Mouse (Mus musculus) liver, embryonic 11.5 days (tissue): ENCODE data around the gene Rrp9. TPM values are rescaled to one million over a fixed set of nuclear protein-coding genes. Genes with fewer than 3 reads are reported as not detected.
A peak's percentile ranks its signal among the peaks of the same experiment; 100 is the strongest.

Experiments
- ATAC-seq: fragments of 200-750 bp; cut with Nextera tagmentation; replicated peaks from 2 replicates; pipeline ENCODE4 v1.8.0; 2017; ENCODE audit warnings: moderate number of reproducible peaks, mild to moderate bottlenecking, moderate TSS enrichment, moderate library complexity; ENCODE audit not compliant: low FRiP score
- DNase-seq: peaks from one replicate; pipeline ENCODE4 v3.0.0-alpha.2; 2017; ENCODE audit warnings: low spot score
- H3K27ac ChIP-seq: fragments of 300-500 bp; sonication (generic); 2 replicates; pipeline ENCODE4 v1.5.1; 2014; ENCODE audit warnings: mild to moderate bottlenecking, low read depth, low read length, control low read depth
- H3K27me3 ChIP-seq: fragments of 300-500 bp; sonication (generic); replicated peaks from 2 replicates; pipeline ENCODE4 v1.6.1; 2014; ENCODE audit warnings: low read length, mixed read lengths; ENCODE audit not compliant: control insufficient read depth, insufficient read depth
- H3K36me3 ChIP-seq: fragments of 300-500 bp; sonication (generic); 2 replicates; pipeline ENCODE4 v1.6.1; 2014; ENCODE audit warnings: mild to moderate bottlenecking, low read length, moderate library complexity, mixed read lengths; ENCODE audit not compliant: control insufficient read depth, insufficient read depth
- H3K4me1 ChIP-seq: fragments of 300-500 bp; sonication (generic); replicated peaks from 2 replicates; pipeline ENCODE4 v1.6.1; 2014; ENCODE audit warnings: low read length, mixed read lengths; ENCODE audit not compliant: control insufficient read depth, insufficient read depth
- H3K4me2 ChIP-seq: fragments of 300-500 bp; sonication (generic); 2 replicates; pipeline ENCODE4 v1.6.1; 2014; ENCODE audit warnings: mild to moderate bottlenecking, control low read depth, moderate library complexity
- H3K4me3 ChIP-seq: fragments of 300-500 bp; sonication (generic); 2 replicates; pipeline ENCODE4 v1.5.1; 2014; ENCODE audit warnings: low read depth, low read length, control low read depth
- H3K9ac ChIP-seq: fragments of 300-500 bp; sonication (generic); 2 replicates; pipeline ENCODE4 v1.6.1; 2014; ENCODE audit warnings: low read depth, low read length, control low read depth
- H3K9me3 ChIP-seq: fragments of 300-500 bp; sonication (generic); 2 replicates; pipeline ENCODE4 v1.6.1; 2016; ENCODE audit warnings: low read length, inconsistent platforms, mixed read lengths; ENCODE audit not compliant: control insufficient read depth
- WGBS: fragments of 180-500 bp; shearing (Covaris S2); extraction: QIAGEN DNeasy Blood & Tissue Kit; methylation state at CpG from one replicate; pipeline ENCODE4 v1.1.7; 2014; 5-methylcytosine and 5-hydroxymethylcytosine counted together
- polyA plus RNA-seq: library from polyadenylated mRNA; unstranded; fragments of >200 nt; fragmentation: Nextera tagmentation; extraction: Ambion mirVana; gene quantifications from 2 replicates; pipeline ENCODE4 v1.2.1, GENCODE M21; 2014

Gene Rrp9
- polyA plus RNA-seq, 1 experiment from 2014 or later: 92.8 TPM

GRCm38 (mm10) chr9:106474456-106474855 is 1.3 kb upstream of the Rrp9 start:
- Histone ChIP-seq H3K27me3 (no peaks in the 10 kb centered on the region), H3K9ac (no peak overlapping the region), H3K4me2 (peak overlapping the region; percentile 29), H3K9me3 (no peaks in the 10 kb centered on the region), H3K27ac (no peak overlapping the region), H3K4me3 (no peak overlapping the region), H3K36me3 (no peaks in the 10 kb centered on the region; the same call in 1 of the 2 replicates), H3K4me1 (peaks cover 29% of the 10 kb centered on the region)
- DNase-seq (peak; percentile 70), ATAC-seq (peak; percentile 6; the same call in 1 of the 2 replicates)
- 9% methylated on average over 6 of the region's 6 CpGs for WGBS

DNA sequence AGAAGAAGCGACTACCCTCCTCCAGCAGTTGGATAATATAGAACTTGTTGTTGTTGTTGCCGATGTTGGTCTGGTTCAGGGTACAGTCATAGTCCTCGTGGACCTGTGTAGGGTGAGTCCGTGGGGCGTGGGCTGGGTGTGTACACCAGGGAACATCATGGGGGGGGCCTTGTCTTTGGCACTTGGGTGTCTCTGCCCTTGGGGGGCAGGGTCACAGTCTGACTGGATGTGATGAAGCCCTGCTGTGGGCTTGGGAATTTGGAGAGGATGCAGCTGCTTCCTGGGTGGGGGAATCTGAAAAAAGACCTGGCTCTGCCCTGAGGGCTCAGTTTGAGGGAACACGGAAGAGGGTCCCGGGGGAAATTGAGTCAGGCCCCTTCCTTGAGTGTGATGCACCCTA is 717 bp upstream of the Rrp9 start:
- 65% methylated on average over 7 of the region's 7 CpGs for WGBS
- Histone ChIP-seq H3K4me3 (no peak overlapping the region), H3K9ac (no peak overlapping the region), H3K9me3 (no peaks in the 10 kb centered on the region), H3K4me2 (no peak overlapping the region), H3K27me3 (no peaks in the 10 kb centered on the region), H3K36me3 (peaks cover 3% of the 10 kb centered on the region; the same call in 1 of the 2 replicates), H3K4me1 (peaks cover 27% of the 10 kb centered on the region), H3K27ac (no peak overlapping the region)
- ATAC-seq: no peak
- no peak for DNase-seq

- Histone ChIP-seq H3K27ac (0 out of 2 replicates have a peak overlapping the region, but pooled peaks have one; percentile 1), H3K27me3 (no peaks in the 10 kb centered on the region), H3K4me3 (peak overlapping the region; percentile 3; the same call in 1 of the 2 replicates), H3K9me3 (no peaks in the 10 kb centered on the region), H3K4me1 (peaks cover 27% of the 10 kb centered on the region), H3K4me2 (peak overlapping the region; percentile 50), H3K36me3 (peaks cover 11% of the 10 kb centered on the region), H3K9ac (0 out of 2 replicates have a peak overlapping the region, but pooled peaks have one; percentile 27)
- DNase-seq: no peak
- ATAC-seq: peak; percentile 5; the same call in 1 of the 2 replicates
- 27% methylated on average over 16 of the region's 16 CpGs for WGBS
Observed at GRCm38 (mm10) chr9:106476002-106476923, 500 bp downstream of the Rrp9 start.

- Histone ChIP-seq H3K9me3 (no peaks in the 10 kb centered on the region), H3K9ac (peak within 1 kb of the TSS; percentile 63), H3K27me3 (no peaks in the 10 kb centered on the region), H3K27ac (0 out of 2 replicates have a peak within 1 kb of the TSS, but pooled peaks have one; percentile 1), H3K36me3 (peaks cover 15% of the 10 kb centered on the region), H3K4me2 (peak within 1 kb of the TSS; percentile 77), H3K4me3 (peak within 1 kb of the TSS; percentile 86), H3K4me1 (peaks cover 27% of the 10 kb centered on the region)
- peak; percentile 96 for DNase-seq
- peak; percentile 98 for ATAC-seq
- WGBS: under 1% methylated on average over 41 of the region's 41 CpGs
Observed at GRCm38 (mm10) chr9:106476924-106477484, 1.2 kb downstream of the Rrp9 start, which contains the start of gene Parp3. Gene Parp3 (minus strand): TSS chr9:106476949.

GRCm38 (mm10) chr9:106477649-106478048 is 1.9 kb downstream of the Rrp9 start:
- peak overlapping the region; percentile 86 for H3K4me3 ChIP-seq
- WGBS: 1% methylated on average over 16 of the region's 16 CpGs
- peak overlapping the region; percentile 77 for H3K4me2 ChIP-seq
- H3K27ac ChIP-seq: no peak overlapping the region
- H3K36me3 ChIP-seq: peaks cover 15% of the 10 kb centered on the region
- no peak for ATAC-seq
- no peaks in the 10 kb centered on the region for H3K9me3 ChIP-seq
- no peak for DNase-seq
- no peaks in the 10 kb centered on the region for H3K27me3 ChIP-seq
- peak overlapping the region; percentile 63 for H3K9ac ChIP-seq
- peaks cover 27% of the 10 kb centered on the region for H3K4me1 ChIP-seq

DNA sequence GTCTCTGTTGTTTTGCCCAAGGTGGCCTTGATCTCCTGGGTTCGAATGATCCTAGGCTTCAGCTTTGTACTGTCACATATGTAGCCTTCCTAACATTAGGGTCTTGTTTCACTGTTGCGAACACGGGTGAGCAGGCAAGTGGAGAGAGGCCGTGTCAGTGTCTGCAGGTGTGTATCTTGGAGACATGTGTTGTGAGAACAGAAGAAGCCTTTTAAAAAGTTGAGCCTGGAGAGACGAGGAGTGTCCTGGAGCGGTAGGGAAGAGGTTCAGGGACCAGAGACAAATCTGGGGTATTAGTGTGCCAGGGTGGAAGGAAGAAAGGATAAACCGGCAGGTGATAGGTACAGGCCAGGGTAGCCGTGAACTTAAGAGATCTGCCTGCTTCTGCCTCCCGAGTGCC is 2.3 kb downstream of the Rrp9 start:
- H3K27me3 ChIP-seq: no peaks in the 10 kb centered on the region
- peak overlapping the region; percentile 77 for H3K4me2 ChIP-seq
- H3K27ac ChIP-seq: no peak overlapping the region
- H3K4me3 ChIP-seq: peak overlapping the region; percentile 86
- H3K4me1 ChIP-seq: peaks cover 27% of the 10 kb centered on the region
- peak overlapping the region; percentile 63 for H3K9ac ChIP-seq
- WGBS: 71% methylated on average over 9 of the region's 9 CpGs
- ATAC-seq (no peak), DNase-seq (no peak)
- peaks cover 19% of the 10 kb centered on the region for H3K36me3 ChIP-seq
- H3K9me3 ChIP-seq: no peaks in the 10 kb centered on the region

GRCm38 (mm10) chr9:106480541-106480940 is 4.8 kb downstream of the Rrp9 start:
- Histone ChIP-seq H3K27ac (no peak overlapping the region), H3K27me3 (no peaks in the 10 kb centered on the region), H3K36me3 (peaks cover 34% of the 10 kb centered on the region), H3K9me3 (no peaks in the 10 kb centered on the region), H3K4me3 (no peak overlapping the region), H3K9ac (no peak overlapping the region), H3K4me1 (peaks cover 15% of the 10 kb centered on the region), H3K4me2 (no peak overlapping the region)
- ATAC-seq: no peak
- 93% methylated on average over 7 of the region's 7 CpGs for WGBS
- DNase-seq: no peak

- Histone ChIP-seq H3K36me3 (peaks cover 37% of the 10 kb centered on the region), H3K4me1 (peaks cover 11% of the 10 kb centered on the region), H3K9ac (no peak overlapping the region), H3K27ac (no peak overlapping the region), H3K4me2 (no peak overlapping the region), H3K9me3 (no peaks in the 10 kb centered on the region), H3K4me3 (no peak overlapping the region), H3K27me3 (no peaks in the 10 kb centered on the region)
- 83% methylated on average over 15 of the region's 15 CpGs for WGBS
- ATAC-seq (no peak), DNase-seq (no peak)
Observed at GRCm38 (mm10) chr9:106481075-106481474, 5.3 kb downstream of the Rrp9 start.
